Mouse (Mus musculus): ENCODE data around the gene Nlrp3. TPM values are rescaled to one million over a fixed set of nuclear protein-coding genes. Genes with fewer than 3 reads are reported as not detected.

Nlrp3 gene
- polyA plus RNA-seq, 1 experiment from 2014 or later: 0.35 TPM

DNA sequence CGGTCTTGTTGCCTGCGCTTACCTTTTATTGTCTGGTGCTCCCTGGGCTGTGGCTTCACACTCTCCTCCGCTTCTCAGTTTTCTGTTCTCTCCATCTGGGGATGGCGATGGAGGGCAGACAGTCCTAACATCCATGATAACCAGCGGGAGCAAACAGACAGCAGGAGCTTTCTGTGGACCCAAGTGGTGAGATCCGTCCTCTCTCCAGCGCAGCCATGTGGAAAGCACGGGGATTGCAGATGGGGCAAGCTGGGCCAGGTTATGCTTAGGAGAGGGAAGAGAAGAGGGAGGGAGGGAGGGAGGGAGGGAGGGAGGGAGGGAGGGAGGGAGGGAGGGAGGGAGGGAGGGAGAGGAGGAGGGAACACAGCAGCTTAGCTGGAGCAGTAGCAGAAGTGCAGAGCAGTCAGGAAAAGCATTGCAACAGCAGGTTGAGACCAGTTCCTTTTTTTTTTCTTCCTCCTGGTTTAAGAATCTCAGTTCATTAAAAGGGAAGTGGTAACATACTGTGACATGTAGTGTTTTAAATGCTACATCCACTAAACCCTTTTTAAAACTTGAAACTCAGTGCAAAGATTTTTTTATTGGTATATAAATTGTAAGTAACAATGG, 14.8 kb upstream of the Nlrp3 start, which contains the start of gene Zkscan17:
Gene Zkscan17, minus strand, starts transcription at position 280 of the 609 bp plus-strand sequence.
- 42% methylated on average over 8 of the region's 8 CpGs for WGBS
- Histone ChIP-seq H3K36me3 (ENCODE audit: control insufficient read depth, insufficient read depth) (no peaks in the 10 kb centered on the region), H3K4me1 (ENCODE audit: control insufficient read depth, insufficient read depth, low read length) (no peaks in the 10 kb centered on the region), H3K9ac (ENCODE audit: low read length) (no peak within 1 kb of the TSS), H3K4me3 (ENCODE audit: low read length) (no peak within 1 kb of the TSS), H3K4me2 (ENCODE audit: low read depth, low read length) (no peak within 1 kb of the TSS), H3K27ac (ENCODE audit: low read length) (no peak within 1 kb of the TSS), H3K9me3 (replicated peaks; ENCODE audit: control insufficient read depth, low read length) (peaks cover 4% of the 10 kb centered on the region; the same call in 1 of the 2 replicates), H3K27me3 (ENCODE audit: control insufficient read depth, insufficient read depth, low read length) (no peaks in the 10 kb centered on the region)
- no peak for ATAC-seq (replicated peaks; ENCODE audit: extremely low read depth, insufficient read depth, low FRiP score)

GRCm38 (mm10) chr11:59530221-59530620, 11.1 kb upstream of the Nlrp3 start:
- H3K9ac ChIP-seq (ENCODE audit: low read length): no peak overlapping the region
- no peaks in the 10 kb centered on the region; the same call in 1 of the 2 replicates for H3K4me1 ChIP-seq (ENCODE audit: control insufficient read depth, insufficient read depth, low read length)
- H3K9me3 ChIP-seq (replicated peaks; ENCODE audit: control insufficient read depth, low read length): no peaks in the 10 kb centered on the region
- no peak overlapping the region for H3K27ac ChIP-seq (ENCODE audit: low read length)
- no peak for ATAC-seq (replicated peaks; ENCODE audit: extremely low read depth, insufficient read depth, low FRiP score)
- no peak overlapping the region for H3K4me2 ChIP-seq (ENCODE audit: low read depth, low read length)
- H3K36me3 ChIP-seq (ENCODE audit: control insufficient read depth, insufficient read depth): no peaks in the 10 kb centered on the region
- H3K27me3 ChIP-seq (ENCODE audit: control insufficient read depth, insufficient read depth, low read length): no peaks in the 10 kb centered on the region
- 67% methylated on average over 5 of the region's 5 CpGs for WGBS
- H3K4me3 ChIP-seq (ENCODE audit: low read length): no peak overlapping the region

DNA sequence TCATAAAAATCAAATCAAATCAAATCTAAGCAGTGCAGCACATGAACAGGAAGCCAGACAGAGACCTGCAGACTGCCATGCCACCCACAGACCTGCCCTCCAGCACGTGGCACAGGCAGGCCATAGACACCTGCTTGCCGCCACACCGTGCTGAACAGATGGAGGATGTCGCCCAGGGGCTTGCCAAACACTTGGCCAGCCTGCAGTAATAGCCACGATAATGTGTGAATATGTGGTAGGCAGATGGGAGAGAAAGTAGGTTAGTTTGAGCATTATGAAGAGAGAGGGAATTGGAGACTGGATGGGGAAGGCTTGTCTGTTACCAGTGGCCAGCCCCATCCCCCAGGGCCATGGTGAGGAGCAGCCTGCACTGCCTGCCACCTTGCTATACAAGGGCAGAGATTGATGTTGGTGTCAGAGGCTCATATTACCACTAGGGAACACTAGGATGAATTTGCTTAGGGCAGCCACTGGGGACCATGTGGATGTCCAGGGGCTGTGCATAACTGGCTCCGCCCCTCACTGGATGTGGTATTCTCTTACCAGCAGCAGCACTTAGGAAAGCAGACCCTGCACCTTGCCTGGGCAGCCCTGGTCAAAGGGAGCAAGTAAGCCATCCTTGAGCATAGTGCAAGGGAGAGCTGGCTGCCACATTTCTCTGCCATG, 10.4 kb upstream of the Nlrp3 start:
- Histone ChIP-seq H3K9me3 (replicated peaks; ENCODE audit: control insufficient read depth, low read length) (no peaks in the 10 kb centered on the region), H3K4me3 (ENCODE audit: low read length) (no peak overlapping the region), H3K27me3 (ENCODE audit: control insufficient read depth, insufficient read depth, low read length) (no peaks in the 10 kb centered on the region), H3K4me1 (ENCODE audit: control insufficient read depth, insufficient read depth, low read length) (no peaks in the 10 kb centered on the region; the same call in 1 of the 2 replicates), H3K4me2 (ENCODE audit: low read depth, low read length) (no peak overlapping the region), H3K27ac (ENCODE audit: low read length) (no peak overlapping the region), H3K36me3 (ENCODE audit: control insufficient read depth, insufficient read depth) (no peaks in the 10 kb centered on the region), H3K9ac (ENCODE audit: low read length) (no peak overlapping the region)
- 71% methylated on average over 6 of the region's 6 CpGs for WGBS
- no peak for ATAC-seq (replicated peaks; ENCODE audit: extremely low read depth, insufficient read depth, low FRiP score)

- WGBS: 69% methylated on average over 5 of the region's 5 CpGs
- no peaks in the 10 kb centered on the region for H3K9me3 ChIP-seq (replicated peaks; ENCODE audit: control insufficient read depth, low read length)
- H3K9ac ChIP-seq (ENCODE audit: low read length): no peak overlapping the region
- no peak overlapping the region for H3K4me3 ChIP-seq (ENCODE audit: low read length)
- ATAC-seq (replicated peaks; ENCODE audit: extremely low read depth, insufficient read depth, low FRiP score): no peak
- no peaks in the 10 kb centered on the region for H3K27me3 ChIP-seq (ENCODE audit: control insufficient read depth, insufficient read depth, low read length)
- H3K4me2 ChIP-seq (ENCODE audit: low read depth, low read length): no peak overlapping the region
- H3K27ac ChIP-seq (ENCODE audit: low read length): no peak overlapping the region
- H3K4me1 ChIP-seq (ENCODE audit: control insufficient read depth, insufficient read depth, low read length): no peaks in the 10 kb centered on the region; the same call in 1 of the 2 replicates
- no peaks in the 10 kb centered on the region for H3K36me3 ChIP-seq (ENCODE audit: control insufficient read depth, insufficient read depth)
Observed at GRCm38 (mm10) chr11:59531562-59531961, 9.8 kb upstream of the Nlrp3 start.

DNA sequence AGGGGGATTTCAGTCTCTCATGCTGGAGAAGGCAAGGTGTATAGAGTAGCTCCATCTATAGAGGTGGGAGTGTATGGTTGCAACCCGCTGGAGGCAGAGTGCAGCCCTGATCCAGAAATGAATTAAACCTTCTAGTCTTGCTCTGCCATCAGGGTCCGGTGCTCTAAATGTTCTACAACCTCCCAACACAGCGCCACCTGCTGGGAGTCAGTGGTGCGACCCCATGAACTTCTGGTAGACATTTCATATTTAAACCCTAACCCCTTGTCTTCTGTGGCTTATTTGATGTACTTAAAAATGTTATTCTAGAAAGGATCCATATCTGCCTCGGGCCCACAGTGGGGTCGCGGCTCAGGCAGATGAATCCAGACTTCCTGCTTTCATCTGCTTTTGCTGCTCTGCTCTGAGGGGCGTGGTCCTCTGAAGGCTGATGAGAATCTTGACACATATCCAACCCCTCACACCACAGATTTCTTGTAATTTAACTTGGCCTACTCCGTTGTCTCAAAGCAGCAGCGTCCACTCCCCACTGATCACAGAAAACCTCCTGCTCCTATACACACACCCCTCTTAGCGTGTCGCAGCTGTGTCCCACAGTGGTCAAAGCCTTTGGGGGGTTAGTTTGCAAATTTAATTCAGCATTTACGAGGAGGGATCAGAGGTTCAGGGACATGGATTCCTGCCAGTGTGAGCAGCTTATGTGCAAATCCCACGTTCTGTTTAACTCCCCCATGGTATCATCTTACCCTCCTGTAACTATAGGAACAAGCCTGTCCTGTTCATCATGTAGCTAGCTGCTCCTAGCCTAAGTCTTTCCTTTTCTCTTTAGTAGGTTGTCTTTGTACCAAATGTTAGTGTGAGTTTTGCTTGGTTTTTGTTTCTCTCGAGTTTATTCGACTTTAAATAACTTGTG, 3.9 kb upstream of the Nlrp3 start:
- no peak overlapping the region for H3K4me3 ChIP-seq (ENCODE audit: low read length)
- 65% methylated on average over 16 of the region's 16 CpGs for WGBS
- no peak overlapping the region for H3K4me2 ChIP-seq (ENCODE audit: low read depth, low read length)
- H3K27me3 ChIP-seq (ENCODE audit: control insufficient read depth, insufficient read depth, low read length): no peaks in the 10 kb centered on the region
- no peak for ATAC-seq (replicated peaks; ENCODE audit: extremely low read depth, insufficient read depth, low FRiP score)
- H3K27ac ChIP-seq (ENCODE audit: low read length): no peak overlapping the region
- H3K9me3 ChIP-seq (replicated peaks; ENCODE audit: control insufficient read depth, low read length): peaks cover 2% of the 10 kb centered on the region; the same call in 1 of the 2 replicates
- H3K36me3 ChIP-seq (ENCODE audit: control insufficient read depth, insufficient read depth): no peaks in the 10 kb centered on the region
- no peaks in the 10 kb centered on the region; the same call in 1 of the 2 replicates for H3K4me1 ChIP-seq (ENCODE audit: control insufficient read depth, insufficient read depth, low read length)
- no peak overlapping the region for H3K9ac ChIP-seq (ENCODE audit: low read length)

DNA sequence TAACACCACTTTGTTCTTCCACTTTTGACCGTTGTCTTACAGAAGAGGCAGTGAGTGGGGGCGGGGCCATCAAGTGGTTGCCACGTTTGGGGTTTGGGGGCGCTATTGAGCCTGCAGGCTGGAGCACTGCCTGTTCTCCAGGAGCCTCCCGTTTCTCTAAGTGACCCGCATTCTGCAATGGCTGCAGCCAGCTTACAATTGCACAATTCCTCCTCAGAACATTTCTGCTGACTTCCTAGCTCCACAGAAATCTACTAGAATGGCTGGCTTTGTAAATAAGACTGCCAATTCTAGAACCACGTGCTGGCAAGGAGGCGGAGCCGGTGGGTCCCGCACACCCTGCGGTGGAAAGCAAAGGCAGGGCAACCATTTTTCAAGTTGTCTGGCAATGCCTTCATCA, 3.0 kb upstream of the Nlrp3 start:
- H3K9ac ChIP-seq (ENCODE audit: low read length): no peak overlapping the region
- 36% methylated on average over 11 of the region's 11 CpGs for WGBS
- H3K36me3 ChIP-seq (ENCODE audit: control insufficient read depth, insufficient read depth): no peaks in the 10 kb centered on the region
- no peaks in the 10 kb centered on the region; the same call in 1 of the 2 replicates for H3K4me1 ChIP-seq (ENCODE audit: control insufficient read depth, insufficient read depth, low read length)
- peak overlapping the region; percentile 32; the same call in 1 of the 2 replicates for H3K4me2 ChIP-seq (ENCODE audit: low read depth, low read length)
- H3K9me3 ChIP-seq (replicated peaks; ENCODE audit: control insufficient read depth, low read length): peaks cover 2% of the 10 kb centered on the region; the same call in 1 of the 2 replicates
- no peak for ATAC-seq (replicated peaks; ENCODE audit: extremely low read depth, insufficient read depth, low FRiP score)
- no peak overlapping the region for H3K27ac ChIP-seq (ENCODE audit: low read length)
- no peaks in the 10 kb centered on the region for H3K27me3 ChIP-seq (ENCODE audit: control insufficient read depth, insufficient read depth, low read length)
- no peak overlapping the region for H3K4me3 ChIP-seq (ENCODE audit: low read length)

GRCm38 (mm10) chr11:59540123-59540522, 1.2 kb upstream of the Nlrp3 start:
- no peak for ATAC-seq (replicated peaks; ENCODE audit: extremely low read depth, insufficient read depth, low FRiP score)
- no peaks in the 10 kb centered on the region for H3K27me3 ChIP-seq (ENCODE audit: control insufficient read depth, insufficient read depth, low read length)
- H3K27ac ChIP-seq (ENCODE audit: low read length): no peak overlapping the region
- no peak overlapping the region for H3K4me3 ChIP-seq (ENCODE audit: low read length)
- no peaks in the 10 kb centered on the region; the same call in 1 of the 2 replicates for H3K4me1 ChIP-seq (ENCODE audit: control insufficient read depth, insufficient read depth, low read length)
- WGBS: 69% methylated on average over 3 of the region's 3 CpGs
- no peak overlapping the region for H3K9ac ChIP-seq (ENCODE audit: low read length)
- no peaks in the 10 kb centered on the region for H3K36me3 ChIP-seq (ENCODE audit: control insufficient read depth, insufficient read depth)
- no peak overlapping the region for H3K4me2 ChIP-seq (ENCODE audit: low read depth, low read length)
- H3K9me3 ChIP-seq (replicated peaks; ENCODE audit: control insufficient read depth, low read length): peaks cover 2% of the 10 kb centered on the region; the same call in 1 of the 2 replicates

GRCm38 (mm10) chr11:59542442-59542841, 1.1 kb downstream of the Nlrp3 start:
- H3K27me3 ChIP-seq (ENCODE audit: control insufficient read depth, insufficient read depth, low read length): no peaks in the 10 kb centered on the region
- H3K4me3 ChIP-seq (ENCODE audit: low read length): no peak overlapping the region
- no peak overlapping the region for H3K9ac ChIP-seq (ENCODE audit: low read length)
- ATAC-seq (replicated peaks; ENCODE audit: extremely low read depth, insufficient read depth, low FRiP score): no peak
- H3K4me2 ChIP-seq (ENCODE audit: low read depth, low read length): no peak overlapping the region
- no peak overlapping the region for H3K27ac ChIP-seq (ENCODE audit: low read length)
- WGBS: 65% methylated on average over 6 of the region's 6 CpGs
- no peaks in the 10 kb centered on the region for H3K4me1 ChIP-seq (ENCODE audit: control insufficient read depth, insufficient read depth, low read length)
- no peaks in the 10 kb centered on the region for H3K9me3 ChIP-seq (replicated peaks; ENCODE audit: control insufficient read depth, low read length)
- H3K36me3 ChIP-seq (ENCODE audit: control insufficient read depth, insufficient read depth): no peaks in the 10 kb centered on the region
